Mouse (Mus musculus) lung, adult 2 months (tissue): ENCODE results near the gene Zbtb14.

Experiments used
- CTCF ChIP-seq: fragments of 200-500 bp; IDR thresholded peaks from 2 replicates; pipeline ENCODE4 v1.5.1; 2011; ENCODE audit warnings: mild to moderate bottlenecking, low read length, control low read depth; ENCODE audit not compliant: insufficient read depth
- POLR2A ChIP-seq: fragments of 200-500 bp; IDR thresholded peaks from 2 replicates; pipeline ENCODE4 v1.6.1; 2011; ENCODE audit warnings: low read depth, mild to moderate bottlenecking, control low read depth, low read length, borderline replicate concordance; ENCODE audit errors: extremely low read depth

DNA sequence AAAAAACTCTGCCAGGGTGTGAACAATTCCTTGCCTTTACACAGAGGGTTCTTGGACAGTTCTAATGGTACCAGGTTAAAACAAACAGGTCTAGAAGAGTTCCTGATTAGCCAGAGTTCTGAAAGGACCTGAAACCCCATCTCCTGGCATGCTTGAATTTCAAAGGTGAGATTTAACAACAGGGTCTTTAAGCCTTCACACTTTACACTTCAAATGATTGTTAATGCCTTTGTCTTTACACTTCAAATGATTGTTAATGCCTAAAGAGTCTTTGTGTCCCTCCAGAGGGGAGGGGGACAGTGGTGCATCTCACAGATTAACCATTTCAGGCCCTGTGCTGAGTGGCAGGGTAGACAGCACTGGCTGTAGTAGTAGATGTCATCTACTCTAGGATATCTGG lies 15.2 kb downstream of the Zbtb14 start:
- no peak for TF ChIP-seq CTCF
- TF ChIP-seq POLR2A: no peak
